Mouse (Mus musculus) Muller cell, postnatal 12 days (primary cell): ENCODE measurements around the gene Clcn6.
"Not testable (repeated sequence)": the region's sequence is repeated elsewhere in the genome, so short reads cannot be mapped to it uniquely, and the experiment has no call there.

Source experiments
- DNase-seq: peaks from one replicate; pipeline ENCODE4 v3.0.0-alpha.2; 2015; ENCODE audit errors: inconsistent ontology term

Clcn6 gene

GRCm38 (mm10) chr4:148065702-148066400 lies 27.2 kb upstream of the Clcn6 start:
- DNase-seq = no peak

GRCm38 (mm10) chr4:148061086-148061480 lies 22.5 kb upstream of the Clcn6 start:
- no peak for DNase-seq

DNA sequence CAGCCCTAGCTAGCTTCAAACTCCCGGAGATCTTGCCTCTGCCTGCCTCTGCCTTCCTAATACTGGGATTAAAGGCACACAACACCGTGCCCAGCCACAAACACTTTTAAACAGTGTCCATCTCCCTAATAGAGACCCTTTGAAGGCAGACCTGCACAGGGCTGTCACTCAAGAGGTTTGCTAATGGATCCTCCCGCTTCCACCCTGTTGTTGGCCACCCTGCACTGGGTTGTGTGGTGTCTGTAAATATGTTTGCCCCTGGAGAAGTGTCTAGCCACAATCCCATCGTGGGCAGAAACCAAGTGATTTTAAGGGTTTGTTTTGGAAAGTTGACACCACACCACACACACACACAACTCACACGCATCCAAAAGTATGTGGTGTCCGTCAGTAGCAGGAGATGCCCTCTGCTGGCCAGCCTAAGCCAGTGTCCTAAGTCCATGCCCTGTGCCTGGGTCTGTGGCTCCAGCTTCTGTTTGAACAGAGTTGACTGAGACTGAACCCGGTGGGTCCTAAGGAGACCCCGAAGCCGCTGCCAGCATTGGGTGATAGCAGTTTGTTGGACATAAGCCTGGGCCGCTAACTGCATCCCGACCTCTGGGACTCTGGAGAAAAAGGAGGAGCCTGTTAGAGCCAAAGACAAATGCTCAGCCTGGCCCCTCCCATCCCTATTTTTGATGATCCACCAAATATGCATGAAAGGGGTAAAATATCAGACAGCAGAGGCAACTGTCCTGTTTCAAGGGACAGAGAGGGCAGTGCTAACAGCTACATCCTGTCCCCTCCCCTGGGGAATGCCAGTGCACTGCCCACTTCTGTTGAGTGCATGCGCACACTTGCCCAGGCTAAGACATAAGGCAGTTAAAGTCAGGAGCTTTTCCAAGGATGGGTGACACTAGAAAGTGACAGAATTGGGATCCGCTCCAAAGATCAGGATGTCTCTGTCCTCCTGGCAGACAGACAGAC lies 21.8 kb upstream of the Clcn6 start:
- DNase-seq = no peak

GRCm38 (mm10) chr4:148058993-148059392 lies 20.4 kb upstream of the Clcn6 start:
- DNase-seq = no peak

DNA sequence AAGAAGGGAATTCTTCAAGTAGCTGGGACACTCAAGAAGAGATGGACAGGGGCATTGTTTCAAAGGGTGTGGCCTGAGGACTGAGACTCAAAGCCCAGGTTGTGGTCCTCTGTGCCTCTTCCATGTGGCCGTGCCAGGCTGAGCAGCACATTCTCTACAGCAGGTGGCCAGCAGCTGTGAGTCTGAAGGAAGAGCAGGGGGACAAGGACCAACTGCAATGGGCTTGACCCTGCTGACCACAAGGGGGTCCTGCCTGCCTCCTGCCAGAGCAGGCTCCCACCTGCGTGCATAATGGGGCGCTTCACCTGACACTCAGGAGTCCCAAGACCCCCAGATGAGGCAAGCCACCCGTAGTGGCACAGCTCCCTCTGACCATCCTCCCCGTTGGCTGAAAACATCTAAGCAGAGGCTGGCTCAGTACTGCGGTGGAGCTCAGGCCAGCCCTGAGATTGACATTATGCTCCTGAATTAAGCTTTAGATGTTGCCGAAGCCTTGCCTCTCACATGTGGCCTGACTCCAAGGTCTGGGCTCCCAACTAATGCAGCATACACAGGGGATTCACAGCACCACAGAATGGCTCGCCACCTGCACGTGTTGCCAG lies 19.7 kb upstream of the Clcn6 start:
- no peak for DNase-seq

GRCm38 (mm10) chr4:148057661-148058209 lies 19.1 kb upstream of the Clcn6 start:
- no peak for DNase-seq

- DNase-seq = no peak
These were observed 18.2 kb upstream of the Clcn6 start for GRCm38 (mm10) chr4:148056801-148057200.

- DNase-seq = no peak
These were observed 17.6 kb upstream of the Clcn6 start for GRCm38 (mm10) chr4:148056246-148056645.

DNA sequence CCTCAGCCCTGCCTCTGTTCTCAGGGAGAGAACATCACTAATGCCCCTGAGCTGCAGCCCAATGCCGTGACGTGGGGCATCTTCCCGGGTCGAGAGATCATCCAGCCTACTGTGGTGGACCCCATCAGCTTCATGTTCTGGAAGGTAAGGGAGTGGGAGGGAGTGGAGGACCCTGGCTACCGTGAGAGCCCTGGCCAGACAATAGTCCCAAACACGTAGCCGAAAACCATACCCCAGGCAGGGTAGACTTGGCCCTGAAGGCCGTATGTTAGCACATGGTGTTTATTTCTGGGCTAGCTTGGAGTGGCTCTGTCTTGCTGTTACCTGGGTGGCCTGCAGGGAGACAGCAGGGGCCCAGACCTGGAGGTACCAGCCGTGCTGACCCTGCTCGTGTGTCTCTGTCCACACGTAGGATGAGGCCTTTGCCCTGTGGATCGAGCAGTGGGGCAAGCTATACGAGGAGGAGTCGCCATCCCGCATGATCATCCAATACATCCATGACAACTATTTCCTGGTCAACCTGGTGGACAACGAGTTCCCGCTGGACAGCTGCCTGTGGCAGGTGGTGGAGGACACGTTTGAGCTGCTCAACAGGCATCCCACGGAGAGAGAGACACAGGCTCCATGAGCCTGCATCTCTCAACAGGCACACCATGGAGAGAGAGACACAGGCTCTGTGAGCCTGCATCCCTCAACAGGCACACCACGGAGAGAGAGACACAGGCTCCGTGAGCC lies 16.5 kb upstream of the Clcn6 start:
- DNase-seq = no peak

GRCm38 (mm10) chr4:148053417-148053920 lies 14.8 kb upstream of the Clcn6 start:
- no peak for DNase-seq

DNA sequence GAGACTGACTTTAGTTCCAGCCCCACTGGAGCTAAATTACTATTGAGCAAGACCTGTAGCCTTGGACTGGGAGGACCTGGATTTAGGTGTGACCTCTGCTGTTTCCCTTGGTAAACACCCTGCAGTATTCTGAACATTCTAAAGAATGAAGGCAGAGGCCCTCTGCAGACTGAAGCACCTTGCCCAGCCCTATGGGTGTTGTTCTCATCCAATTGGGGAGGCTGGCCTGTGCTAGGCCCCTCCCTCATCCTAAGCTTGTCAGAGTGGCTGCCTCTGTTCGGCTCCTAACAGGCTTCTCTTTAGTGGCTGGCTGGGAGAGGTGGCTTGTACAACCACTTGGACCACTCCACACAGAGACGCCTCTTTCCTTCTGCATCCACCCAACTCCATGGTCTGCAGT lies 14.4 kb upstream of the Clcn6 start:
- DNase-seq = no peak

- DNase-seq = no peak
These were observed 13.3 kb upstream of the Clcn6 start for GRCm38 (mm10) chr4:148051886-148052285.

DNA sequence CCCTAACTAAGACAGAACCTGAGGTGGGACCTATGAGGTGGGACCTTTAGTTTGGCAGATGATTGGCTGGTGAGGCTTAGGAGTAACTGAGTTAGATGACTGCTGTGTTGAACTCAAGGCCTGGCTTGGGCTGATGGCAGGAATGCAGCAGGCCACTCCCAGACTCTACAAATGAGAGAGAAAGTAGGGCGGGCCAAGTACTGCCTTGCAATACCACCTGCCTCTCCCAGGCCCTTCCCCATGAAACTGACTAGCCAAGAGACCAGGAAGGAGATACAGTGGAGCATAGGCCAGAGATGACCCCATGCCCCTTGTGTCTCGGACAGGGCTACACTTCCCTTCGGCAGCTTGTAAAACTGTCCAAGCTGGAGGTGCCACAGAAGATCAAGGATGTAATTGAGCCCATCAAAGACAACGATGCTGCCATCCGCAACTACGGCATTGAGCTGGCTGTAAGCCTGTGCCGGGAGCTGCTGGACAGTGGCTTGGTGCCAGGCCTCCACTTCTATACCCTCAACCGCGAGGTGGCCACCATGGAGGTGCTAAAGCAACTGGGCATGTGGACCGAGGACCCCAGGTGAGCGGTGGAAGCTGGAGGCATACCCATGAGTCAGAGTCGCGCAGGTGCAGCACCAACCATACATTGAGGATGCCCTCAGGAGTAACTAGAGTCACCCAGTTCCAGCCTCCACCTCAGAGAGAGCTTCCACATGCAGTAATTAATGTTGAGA lies 12.6 kb upstream of the Clcn6 start:
- no peak for DNase-seq

- DNase-seq = not testable (repeated sequence)
These were observed 11.8 kb upstream of the Clcn6 start for GRCm38 (mm10) chr4:148050396-148050914.

GRCm38 (mm10) chr4:148046450-148047031 lies 7.9 kb upstream of the Clcn6 start:
- DNase-seq = no peak

DNA sequence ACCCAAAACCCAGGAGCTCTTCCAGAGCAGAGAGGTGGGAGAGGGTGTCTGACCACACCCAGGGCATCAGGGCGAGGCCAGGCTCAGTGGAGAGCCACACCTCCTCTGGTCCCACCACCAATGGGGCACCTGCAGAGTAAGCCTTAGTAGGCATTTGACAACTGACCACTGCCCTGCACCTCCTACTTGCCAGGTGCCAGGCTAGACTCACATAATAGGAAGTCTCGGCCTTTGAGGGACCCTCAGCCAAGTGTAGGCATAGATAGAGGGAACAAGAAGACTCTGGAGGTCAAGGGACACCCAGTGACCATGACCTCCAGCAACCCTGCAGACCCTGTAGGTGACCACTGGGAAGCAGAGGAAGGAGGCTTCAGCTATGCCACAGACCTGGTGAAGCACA lies 5.5 kb upstream of the Clcn6 start:
- no peak for DNase-seq

DNA sequence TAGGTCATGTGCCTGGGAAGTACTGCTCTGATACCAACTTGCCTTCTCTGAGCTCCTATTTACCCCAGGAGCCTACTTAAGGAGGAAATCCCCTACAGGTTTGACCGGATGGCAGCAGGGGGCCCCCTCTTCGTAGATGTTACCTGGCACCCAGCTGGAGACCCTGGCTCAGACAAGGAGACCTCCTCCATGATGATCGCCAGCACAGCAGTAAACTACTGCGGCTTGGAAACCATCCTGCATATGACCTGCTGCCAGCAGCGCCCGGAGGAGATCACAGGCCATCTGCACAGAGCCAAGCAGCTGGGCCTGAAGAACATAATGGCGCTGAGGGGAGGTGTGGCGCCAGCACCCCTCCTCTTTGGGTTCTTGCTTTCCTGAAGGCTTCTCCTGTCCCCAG lies 4.7 kb upstream of the Clcn6 start:
- not testable (repeated sequence) for DNase-seq

- DNase-seq = peak; percentile 89
These were observed 3.1 kb upstream of the Clcn6 start for GRCm38 (mm10) chr4:148041611-148042191.

GRCm38 (mm10) chr4:148040933-148041610 lies 2.5 kb upstream of the Clcn6 start:
- DNase-seq = peak; percentile 64
